Mouse (Mus musculus) activated CD4-positive, CD25-positive, alpha-beta regulatory T cell (primary cell): ENCODE measurements around the gene Vsig1. TPM values are rescaled to one million over a fixed set of nuclear protein-coding genes. Genes with fewer than 3 reads are reported as not detected.

Experiments used
- polyA plus RNA-seq, 2 experiments: library from polyadenylated mRNA; unstranded; fragments of 100-300 nt; shearing (Covaris generic); gene quantifications; one replicate each; pipeline ENCODE4 v1.2.1; 2017

Gene Vsig1
- polyA plus RNA-seq: not detected

DNA sequence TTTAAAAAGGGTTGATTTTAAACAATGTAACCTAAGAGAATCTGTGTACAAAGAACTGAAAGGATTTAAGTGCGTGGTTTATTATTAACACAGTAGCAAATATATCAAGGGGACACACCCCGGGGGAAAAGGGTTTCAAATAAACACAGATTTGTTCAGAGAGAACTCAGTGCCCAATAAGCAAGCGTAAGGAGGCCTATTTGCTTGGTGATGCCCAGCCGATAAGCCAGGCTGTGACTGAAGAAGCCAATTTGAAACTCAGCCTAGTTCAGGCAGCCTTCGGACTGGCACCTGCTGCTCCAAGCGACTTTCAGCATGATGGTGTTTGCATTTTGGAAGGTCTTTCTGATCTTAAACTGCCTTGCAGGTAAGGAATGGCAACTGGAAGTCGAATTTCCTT lies at the start of gene Vsig1:
Gene Vsig1 (plus strand): TSS at position 249 of the 400 bp plus-strand sequence.

DNA sequence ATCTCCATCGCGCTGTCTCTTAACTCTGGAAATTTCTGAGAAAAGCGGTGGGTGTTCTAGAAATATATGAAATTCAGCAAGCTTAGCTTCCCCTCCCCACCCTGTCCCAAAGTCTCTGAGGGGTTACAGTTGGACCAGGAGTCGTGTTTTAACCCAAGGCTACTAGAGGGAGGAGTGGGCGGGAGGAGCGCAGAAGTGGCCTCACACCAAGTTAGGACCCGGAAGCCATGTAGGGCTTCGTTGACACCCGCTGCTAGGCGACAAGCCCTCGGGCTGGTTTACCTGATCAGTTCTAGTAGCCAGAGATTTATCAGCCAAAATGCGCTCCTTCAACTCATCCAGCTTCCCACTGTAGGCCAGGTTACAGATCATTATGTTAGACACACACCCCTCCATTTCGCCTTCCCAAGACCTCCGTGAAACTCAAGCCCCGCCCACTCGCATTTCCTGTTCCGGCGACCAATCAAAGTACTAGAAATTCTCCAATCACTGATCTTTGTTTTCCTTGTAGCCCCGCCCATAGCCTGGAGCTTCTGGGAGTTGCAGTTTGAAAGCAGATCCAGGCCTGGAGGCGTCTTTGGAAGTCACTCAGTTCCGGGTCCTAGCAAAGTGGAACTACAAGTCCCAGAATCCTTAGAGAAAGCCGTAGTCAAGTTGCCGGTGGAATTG lies 49.0 kb downstream of the Vsig1 start, which contains the start of the genes Psmd10 and Atg4a:
Gene Psmd10 (minus strand): TSS at position 457 of the 669 bp plus-strand sequence.
Gene Atg4a (plus strand): TSS at position 636 of the 669 bp plus-strand sequence.

Other genes starting within 250 kb of the Vsig1 start
- gene Mid2, start 243.0 kb upstream of the Vsig1 start, polyA plus RNA-seq: 1 to 10 TPM; 1.0 TPM
- gene Tex13b, start 94.2 kb upstream of the Vsig1 start, polyA plus RNA-seq: under 1 TPM; 0.14 to 0.43 TPM
- 10 to 100 TPM; 51.4 to 58.0 TPM for gene Psmd10, start 49.1 kb downstream of the Vsig1 start, polyA plus RNA-seq
- 10 to 100 TPM; 38.6 to 51.5 TPM for gene Atg4a, start 49.3 kb downstream of the Vsig1 start, polyA plus RNA-seq